Mouse (Mus musculus) heart, embryonic 14.5 days (tissue): ENCODE results near the gene Sipa1. TPM values are rescaled to one million over a fixed set of nuclear protein-coding genes. Genes with fewer than 3 reads are reported as not detected.
A peak's percentile ranks its signal among the peaks of the same experiment; 100 is the strongest.

ENCODE experiments used
- ATAC-seq: fragments of 200-750 bp; cut with Nextera tagmentation; 2 replicates; pipeline ENCODE4 v1.8.0; 2017; ENCODE audit warnings: low read depth, moderate TSS enrichment; ENCODE audit not compliant: insufficient number of reproducible peaks, insufficient read depth, low FRiP score
- H3K27ac ChIP-seq, 2 experiments: fragments of 200-500 bp in 1 of 2; fragments of 300-500 bp in 1 of 2; sonication (generic) in 1 of 2; replicated peaks in 1 of 2; 2 replicates each; pipeline ENCODE4 v1.5.1; 2012 to 2014; ENCODE audit warnings: low read depth in 2 of 2, low read length in 2 of 2, control low read depth in 1 of 2, mild to moderate bottlenecking in 1 of 2, mixed read lengths in 1 of 2; ENCODE audit not compliant: control insufficient read depth in 1 of 2, insufficient read depth in 1 of 2
- H3K27me3 ChIP-seq: fragments of 300-500 bp; sonication (generic); 2 replicates; pipeline ENCODE4 v1.6.1; 2014; ENCODE audit warnings: mild to moderate bottlenecking, low read length, control low read depth; ENCODE audit not compliant: control insufficient read depth, insufficient read depth
- H3K36me3 ChIP-seq: fragments of 300-500 bp; sonication (generic); 2 replicates; pipeline ENCODE4 v1.6.1; 2014; ENCODE audit warnings: mild to moderate bottlenecking, control low read depth, low read length, mixed read lengths; ENCODE audit not compliant: control insufficient read depth, insufficient read depth
- H3K4me1 ChIP-seq, 2 experiments: fragments of 200-500 bp in 1 of 2; fragments of 300-500 bp in 1 of 2; sonication (generic) in 1 of 2; 2 replicates each; pipeline ENCODE4 v1.6.1; 2012 to 2014; ENCODE audit warnings: low read length in 2 of 2, control low read depth in 1 of 2, mixed read lengths in 1 of 2; ENCODE audit not compliant: control insufficient read depth in 2 of 2, insufficient read depth in 2 of 2
- H3K4me2 ChIP-seq: fragments of 300-500 bp; sonication (generic); 2 replicates; pipeline ENCODE4 v1.6.1; 2014; ENCODE audit warnings: mild to moderate bottlenecking, low read length
- H3K4me3 ChIP-seq, 2 experiments: fragments of 200-500 bp in 1 of 2; fragments of 300-500 bp in 1 of 2; sonication (generic) in 1 of 2; 2 replicates each; pipeline ENCODE4 v1.5.1; 2012 to 2014; ENCODE audit warnings: low read length in 2 of 2, mild to moderate bottlenecking in 2 of 2, control low read depth in 1 of 2, low read depth in 1 of 2, moderate library complexity in 1 of 2; ENCODE audit not compliant: control insufficient read depth in 1 of 2, insufficient read depth in 1 of 2
- H3K9ac ChIP-seq: fragments of 300-500 bp; sonication (generic); 2 replicates; pipeline ENCODE4 v1.6.1; 2014; ENCODE audit warnings: mild to moderate bottlenecking, low read length
- H3K9me3 ChIP-seq: fragments of 300-500 bp; sonication (generic); 2 replicates; pipeline ENCODE4 v1.6.1; 2016; ENCODE audit warnings: low read length, control low read depth; ENCODE audit not compliant: control insufficient read depth
- WGBS: fragments of 180-500 bp; shearing (Covaris S2); extraction: QIAGEN DNeasy Blood & Tissue Kit; methylation state at CpG from one replicate; pipeline ENCODE4 v1.1.7; 2014; 5-methylcytosine and 5-hydroxymethylcytosine counted together
- polyA plus RNA-seq: library from polyadenylated mRNA; unstranded; fragments of >200 nt; fragmentation: Nextera tagmentation; extraction: Ambion mirVana; gene quantifications from 2 replicates; pipeline ENCODE4 v1.2.1, GENCODE M21; 2014

The Sipa1 gene
- polyA plus RNA-seq, 1 experiment from 2014 or later: 16.7 TPM

DNA sequence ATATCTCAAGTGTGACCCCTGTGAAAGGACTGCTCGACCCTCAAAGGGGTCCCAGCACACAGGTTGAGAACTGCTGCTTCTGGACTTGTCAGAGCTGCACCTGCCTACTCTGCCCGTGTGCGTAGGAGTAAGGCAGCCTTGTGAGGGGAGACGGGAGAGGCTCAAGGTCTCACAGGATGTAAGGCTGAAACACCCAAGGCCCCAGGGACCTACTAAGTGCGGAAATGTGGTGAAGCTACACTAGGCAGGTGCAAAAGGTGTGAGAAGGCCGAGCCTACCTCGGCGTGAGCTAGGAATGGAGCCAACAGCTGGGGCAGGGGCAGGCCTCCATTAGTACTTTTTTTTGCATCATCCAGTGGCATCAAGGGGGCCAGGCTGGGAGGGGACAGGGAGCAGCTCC is 1.2 kb downstream of the Sipa1 start:
- Histone ChIP-seq H3K4me2 (peak overlapping the region; percentile 73), H3K9ac (peak overlapping the region; percentile 72), H3K27ac (peak overlapping the region; percentile 87 to 88), H3K27me3 (no peaks in the 10 kb centered on the region), H3K36me3 (peaks cover 49% of the 10 kb centered on the region), H3K9me3 (no peaks in the 10 kb centered on the region), H3K4me1 (peaks cover 10 to 23% of the 10 kb centered on the region in 2 experiments), H3K4me3 (peak overlapping the region; percentile 60 to 78)
- WGBS: 68% methylated on average over 8 of the region's 8 CpGs
- ATAC-seq: no peak

DNA sequence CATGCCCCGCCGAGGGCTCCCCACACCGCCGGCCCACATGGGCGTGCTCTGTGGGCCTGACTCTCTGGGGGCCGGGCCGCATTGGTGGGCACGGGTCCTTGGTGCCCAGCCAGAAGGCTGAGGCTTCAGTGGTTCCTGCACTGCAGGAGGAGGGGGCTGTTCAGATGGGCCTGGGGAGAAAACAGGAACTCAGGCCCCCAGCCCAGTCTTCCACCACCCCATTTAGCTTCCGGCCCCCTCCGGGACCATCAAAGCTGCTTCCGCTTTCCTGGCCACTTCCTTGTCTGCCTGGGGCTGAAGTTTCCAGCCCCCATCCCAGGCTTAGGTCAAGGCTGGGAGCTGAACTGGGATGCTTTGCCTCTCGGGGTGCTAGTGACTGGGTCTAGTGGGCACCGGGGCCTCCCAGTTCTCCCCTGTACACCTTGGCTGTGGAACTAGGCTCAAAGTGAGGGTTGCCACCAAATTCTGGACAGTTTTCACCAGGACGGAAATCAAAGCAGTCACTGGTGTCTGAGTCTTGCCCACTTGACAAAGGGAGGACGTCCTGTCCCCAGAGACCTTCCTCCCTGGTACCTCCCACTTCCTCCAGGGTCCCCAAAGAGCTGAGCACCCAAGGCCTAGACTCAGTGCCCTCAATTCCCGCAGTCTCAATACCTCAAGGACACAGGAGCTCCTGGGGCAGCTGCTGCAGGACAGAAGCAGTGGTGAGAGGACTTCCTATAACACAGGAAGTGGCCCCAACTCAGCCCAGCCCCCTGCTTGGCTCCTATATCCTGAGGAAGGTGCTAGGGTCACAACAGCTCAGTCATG is 2.4 kb downstream of the Sipa1 start:
- peak overlapping the region; percentile 12 to 24 for H3K4me3 ChIP-seq
- H3K4me1 ChIP-seq: peaks cover 10 to 23% of the 10 kb centered on the region in 2 experiments
- peaks cover 47% of the 10 kb centered on the region for H3K36me3 ChIP-seq
- no peak for ATAC-seq
- H3K27me3 ChIP-seq: no peaks in the 10 kb centered on the region
- peak overlapping the region; percentile 73 for H3K4me2 ChIP-seq
- peak overlapping the region; percentile 34; the same call in 1 of the 2 replicates for H3K9ac ChIP-seq
- no peaks in the 10 kb centered on the region for H3K9me3 ChIP-seq
- WGBS: 58% methylated on average over 16 of the region's 16 CpGs
- H3K27ac ChIP-seq: peak overlapping the region; percentile 52 to 88

DNA sequence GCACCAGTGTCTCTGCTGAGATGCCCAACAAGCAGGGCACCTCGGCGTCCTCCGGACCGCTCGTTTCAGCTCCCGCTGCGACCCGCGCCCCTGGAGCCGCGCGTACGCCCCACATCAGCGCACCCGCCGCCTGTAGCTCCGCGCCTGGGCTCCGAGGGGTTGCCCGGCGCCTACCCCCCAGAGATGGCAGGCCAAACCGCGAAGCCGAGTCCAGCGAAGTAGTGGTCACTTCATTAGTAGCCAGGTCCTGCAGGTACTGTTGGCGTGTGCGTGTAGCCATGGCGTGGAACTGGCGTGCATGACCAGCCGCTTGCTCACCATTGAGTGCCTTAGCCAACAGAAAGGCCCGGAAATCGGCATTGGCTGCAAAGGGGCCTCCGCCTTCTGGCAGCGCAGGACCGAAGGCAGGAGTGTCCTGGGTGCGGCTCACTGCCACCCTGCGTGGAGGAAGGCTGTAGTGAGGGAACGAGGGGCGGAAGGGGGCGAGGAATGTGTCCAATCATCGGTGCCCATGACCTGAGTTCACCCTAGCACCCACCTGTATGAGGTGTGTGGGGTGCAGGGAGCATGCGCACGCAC is 8.7 kb downstream of the Sipa1 start:
- H3K9ac ChIP-seq: peak overlapping the region; percentile 62; the same call in 1 of the 2 replicates
- no peak for ATAC-seq
- peaks cover 89% of the 10 kb centered on the region for H3K36me3 ChIP-seq
- H3K27ac ChIP-seq: no peak overlapping the region
- 34% methylated on average over 43 of the region's 43 CpGs for WGBS
- peaks cover 17% of the 10 kb centered on the region for H3K27me3 ChIP-seq
- H3K4me2 ChIP-seq: peak overlapping the region; percentile 76
- no peaks in the 10 kb centered on the region for H3K9me3 ChIP-seq
- peaks cover 6 to 11% of the 10 kb centered on the region in 2 experiments; a peak in 3 of 4 replicates for H3K4me1 ChIP-seq
- peak overlapping the region; percentile 19 to 40 for H3K4me3 ChIP-seq

DNA sequence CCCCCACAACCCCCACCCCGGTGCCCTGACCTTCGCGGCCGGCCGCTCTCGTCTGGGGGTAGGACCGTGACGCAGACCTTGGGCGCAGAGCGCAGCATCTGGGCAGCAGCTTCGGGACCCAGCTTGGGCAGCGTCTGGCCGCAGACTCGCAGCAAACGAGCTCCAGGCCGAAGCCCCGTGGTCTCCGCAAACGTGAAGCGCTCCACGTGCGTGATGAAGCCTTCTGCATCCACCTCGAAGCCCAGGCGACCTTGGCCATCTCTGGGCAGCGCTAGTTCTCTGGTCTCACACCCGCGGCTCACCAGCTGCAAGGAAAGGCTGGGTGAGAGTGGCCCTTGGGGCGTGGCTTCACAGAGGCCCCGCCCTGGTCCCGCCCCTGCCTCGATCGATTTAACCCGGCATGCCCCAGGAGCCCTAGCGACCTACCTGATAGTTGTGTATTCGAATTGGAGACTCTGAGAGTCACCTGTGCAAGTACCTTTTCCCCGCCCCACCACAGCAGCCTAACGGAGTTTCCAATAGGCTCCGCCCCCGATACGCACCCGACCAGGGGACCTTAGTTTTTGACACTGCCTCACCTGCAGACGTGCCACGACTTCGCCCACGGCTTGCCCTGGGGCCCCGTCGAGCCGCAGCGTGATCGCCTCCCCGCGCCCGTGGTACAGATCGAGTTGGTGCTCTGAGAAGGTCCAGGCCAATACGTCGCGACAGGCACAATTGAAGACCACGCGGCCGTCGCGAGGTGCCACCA is 9.4 kb downstream of the Sipa1 start:
- H3K36me3 ChIP-seq: peaks cover 85% of the 10 kb centered on the region
- H3K4me2 ChIP-seq: peak overlapping the region; percentile 76
- H3K4me3 ChIP-seq: peak overlapping the region; percentile 19 to 40
- H3K9ac ChIP-seq: peak overlapping the region; percentile 62
- no peaks in the 10 kb centered on the region for H3K9me3 ChIP-seq
- WGBS: 25% methylated on average over 62 of the region's 62 CpGs
- peaks cover 17% of the 10 kb centered on the region for H3K27me3 ChIP-seq
- no peak overlapping the region for H3K27ac ChIP-seq
- peaks cover 12 to 17% of the 10 kb centered on the region in 2 experiments for H3K4me1 ChIP-seq
- no peak; the same call in 1 of the 2 replicates for ATAC-seq

DNA sequence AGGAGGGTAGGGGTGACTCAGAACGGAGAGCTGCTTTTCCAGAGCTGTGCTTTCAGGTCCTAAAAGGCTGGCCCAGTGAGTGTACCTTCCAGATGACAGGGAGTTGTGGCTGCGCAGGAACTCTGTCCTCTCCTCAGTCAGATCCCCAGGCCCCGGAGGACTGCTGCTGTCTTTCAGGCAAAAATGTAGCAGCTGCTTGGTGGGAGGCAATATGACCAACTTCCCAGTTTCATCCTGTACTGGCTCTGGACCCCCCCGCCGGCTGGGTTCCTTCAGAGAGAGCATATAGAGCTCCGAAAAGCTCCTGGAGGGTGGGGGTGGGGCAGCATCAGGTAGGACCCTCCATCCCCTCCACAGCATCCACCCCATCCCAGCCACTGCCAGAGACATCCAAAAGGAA is 10.9 kb downstream of the Sipa1 start:
- ATAC-seq: no peak
- Histone ChIP-seq H3K4me1 (peaks cover 20 to 26% of the 10 kb centered on the region in 2 experiments), H3K9ac (no peak overlapping the region), H3K27ac (no peak overlapping the region), H3K27me3 (peaks cover 17% of the 10 kb centered on the region), H3K9me3 (no peaks in the 10 kb centered on the region), H3K4me3 (no peak overlapping the region), H3K36me3 (peaks cover 74% of the 10 kb centered on the region), H3K4me2 (no peak overlapping the region)
- WGBS: 82% methylated on average over 6 of the region's 6 CpGs

DNA sequence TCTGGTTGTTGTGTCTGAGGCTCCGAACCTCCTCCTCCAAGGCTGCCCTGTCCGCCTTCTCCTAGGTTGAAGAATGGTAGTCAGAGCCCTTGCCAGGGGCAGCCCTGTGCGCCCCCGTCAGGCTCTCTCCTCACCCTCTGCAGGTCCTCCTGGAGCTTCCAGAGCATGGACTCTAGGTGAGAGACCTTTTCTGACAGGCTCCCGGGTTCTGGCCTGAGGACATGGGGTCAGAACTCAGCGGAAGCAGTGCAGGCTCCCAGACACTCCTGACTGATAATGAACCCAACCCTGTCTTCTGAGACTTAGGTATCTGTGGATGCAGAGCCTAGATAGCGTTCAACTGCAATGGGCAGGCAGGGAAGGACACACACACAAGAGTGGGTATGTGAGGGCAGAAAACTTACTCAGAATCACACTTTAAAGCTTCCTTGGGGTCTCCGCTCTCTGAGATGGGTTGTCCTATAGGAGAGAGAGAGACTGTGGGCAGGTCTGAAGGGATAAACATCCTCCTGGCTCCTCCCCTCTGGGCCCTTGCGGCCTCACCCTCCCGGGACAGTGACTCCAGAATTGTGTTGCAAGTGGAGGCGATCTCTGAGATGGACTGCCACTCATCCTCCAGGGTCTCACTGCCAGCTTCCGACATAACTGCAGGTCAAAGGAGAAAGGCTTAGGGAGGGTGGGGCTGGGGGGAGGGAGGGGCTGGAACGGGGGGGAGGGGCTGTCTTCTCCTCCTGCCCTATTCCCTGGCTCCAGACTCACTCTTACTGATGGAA is 11.8 kb downstream of the Sipa1 start:
- H3K9me3 ChIP-seq: no peaks in the 10 kb centered on the region
- ATAC-seq: no peak
- peaks cover 20 to 26% of the 10 kb centered on the region in 2 experiments for H3K4me1 ChIP-seq
- H3K4me3 ChIP-seq: no peak overlapping the region
- H3K27ac ChIP-seq: no peak overlapping the region
- H3K36me3 ChIP-seq: peaks cover 76% of the 10 kb centered on the region
- 66% methylated on average over 12 of the region's 13 CpGs for WGBS
- peaks cover 17% of the 10 kb centered on the region for H3K27me3 ChIP-seq
- H3K4me2 ChIP-seq: no peak overlapping the region
- no peak overlapping the region for H3K9ac ChIP-seq

DNA sequence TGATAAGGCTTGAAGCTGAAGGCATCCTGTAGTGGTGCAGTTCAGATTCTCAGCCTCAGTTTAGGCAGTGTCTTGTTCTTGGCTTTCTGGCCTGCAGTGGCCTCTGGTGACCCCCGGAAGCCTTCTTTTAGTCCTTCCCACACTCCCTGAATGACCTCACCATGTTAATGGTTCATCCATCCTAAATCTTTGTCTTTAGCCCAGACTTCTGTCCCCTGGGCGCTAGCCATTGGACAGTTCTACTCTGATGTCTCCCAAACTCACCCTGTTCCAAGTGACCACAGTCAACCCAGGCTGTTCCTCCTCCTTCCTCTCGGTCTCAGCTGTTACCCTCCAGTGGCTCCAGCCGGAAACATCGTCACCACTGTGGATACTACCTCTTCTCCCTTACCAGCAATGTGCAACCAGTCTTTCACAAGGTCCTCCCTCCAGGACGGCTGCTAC is 14.2 kb downstream of the Sipa1 start:
- peak overlapping the region; percentile 67 for H3K9ac ChIP-seq
- peaks cover 3% of the 10 kb centered on the region; the same call in 1 of the 2 replicates for H3K27me3 ChIP-seq
- H3K36me3 ChIP-seq: peaks cover 77% of the 10 kb centered on the region
- H3K4me1 ChIP-seq: peaks cover 13 to 20% of the 10 kb centered on the region in 2 experiments
- peak; percentile 7; the same call in 1 of the 2 replicates for ATAC-seq
- peak overlapping the region; percentile 27 to 33 for H3K4me3 ChIP-seq
- 56% methylated on average over 6 of the region's 6 CpGs for WGBS
- H3K4me2 ChIP-seq: peak overlapping the region; percentile 65
- peak overlapping the region; percentile 59 to 69 for H3K27ac ChIP-seq
- H3K9me3 ChIP-seq: no peaks in the 10 kb centered on the region
